Mouse (Mus musculus): ENCODE data around the gene Git1.

DNA sequence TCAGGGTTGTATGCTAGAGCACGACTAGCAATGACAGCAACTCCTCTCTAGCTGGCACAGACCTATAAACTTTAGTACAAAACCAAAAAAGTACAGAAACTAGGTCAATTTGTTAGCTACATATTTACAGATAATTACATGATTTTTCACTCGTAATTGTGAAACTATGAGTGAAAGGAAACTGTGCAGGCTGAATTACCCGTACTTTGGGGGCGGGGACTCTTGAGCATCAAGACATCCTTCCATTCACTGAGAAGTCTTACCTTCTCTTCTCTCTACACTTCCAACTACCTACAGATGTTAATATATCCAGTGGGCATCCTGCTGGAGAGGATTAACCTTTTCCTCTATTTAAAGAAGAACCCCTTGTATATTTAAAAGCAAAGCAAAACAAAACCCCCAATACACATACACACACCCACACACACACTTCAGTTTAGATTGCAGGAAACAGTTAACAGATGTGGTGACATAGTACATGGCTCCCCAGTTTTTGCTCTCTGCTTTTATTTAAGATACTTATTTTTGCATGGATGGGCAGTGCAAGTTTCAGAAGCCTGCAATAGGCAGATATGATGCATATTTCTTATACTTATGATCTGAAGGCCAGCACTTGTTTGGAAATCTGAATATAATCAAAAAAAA is 39.0 kb downstream of the Git1 start:
- TF ChIP-seq GATA1 (IDR thresholded peaks at IDR 0.05; ENCODE audit: low read length), result no peak
- no peak for TF ChIP-seq TAL1 (IDR thresholded peaks at IDR 0.05; ENCODE audit: low read length)

Measured in erythroblast, embryonic 14.5 days (primary cell).